Mouse (Mus musculus): Measurements from ENCODE around the gene Ppara. TPM values are rescaled to one million over a fixed set of nuclear protein-coding genes. Genes with fewer than 3 reads are reported as not detected.

Ppara gene
- polyA plus RNA-seq, 1 experiment from 2014 or later = 20.5 TPM

GRCm38 (mm10) chr15:85730027-85730426 lies 4.8 kb upstream of the Ppara start:
- 34% methylated on average over 2 of the region's 2 CpGs for WGBS
- no peak for ATAC-seq (replicated peaks; ENCODE audit: insufficient number of reproducible peaks, insufficient read depth, low FRiP score, low read depth)
- H3K36me3 ChIP-seq = no peaks in the 10 kb centered on the region
- H3K4me2 ChIP-seq = no peak overlapping the region
- peaks cover 14% of the 10 kb centered on the region for H3K4me1 ChIP-seq (replicated peaks)
- H3K27me3 ChIP-seq = peaks cover 37% of the 10 kb centered on the region
- no peaks in the 10 kb centered on the region for H3K9me3 ChIP-seq (replicated peaks)
- no peak overlapping the region for H3K9ac ChIP-seq
- no peak overlapping the region for H3K4me3 ChIP-seq
- no peak overlapping the region for H3K27ac ChIP-seq

- H3K4me3 ChIP-seq = no peak overlapping the region
- H3K9me3 ChIP-seq (replicated peaks) = no peaks in the 10 kb centered on the region
- H3K36me3 ChIP-seq = no peaks in the 10 kb centered on the region
- H3K4me1 ChIP-seq (replicated peaks) = peaks cover 20% of the 10 kb centered on the region
- no peak for ATAC-seq (replicated peaks; ENCODE audit: insufficient number of reproducible peaks, insufficient read depth, low FRiP score, low read depth)
- peaks cover 57% of the 10 kb centered on the region for H3K27me3 ChIP-seq
- H3K27ac ChIP-seq = no peak overlapping the region
- no peak overlapping the region for H3K9ac ChIP-seq
- H3K4me2 ChIP-seq = no peak overlapping the region
- WGBS = 82% methylated on average over 3 of the region's 3 CpGs
Measured at GRCm38 (mm10) chr15:85731885-85732603, 2.7 kb upstream of the Ppara start.

- peaks cover 20% of the 10 kb centered on the region for H3K4me1 ChIP-seq (replicated peaks)
- H3K27ac ChIP-seq = no peak overlapping the region
- no peak for ATAC-seq (replicated peaks; ENCODE audit: insufficient number of reproducible peaks, insufficient read depth, low FRiP score, low read depth)
- H3K4me2 ChIP-seq = no peak overlapping the region
- 65% methylated on average over 5 of the region's 5 CpGs for WGBS
- no peak overlapping the region for H3K9ac ChIP-seq
- H3K9me3 ChIP-seq (replicated peaks) = no peaks in the 10 kb centered on the region
- no peak overlapping the region for H3K4me3 ChIP-seq
- no peaks in the 10 kb centered on the region for H3K36me3 ChIP-seq
- peaks cover 60% of the 10 kb centered on the region for H3K27me3 ChIP-seq
Measured at GRCm38 (mm10) chr15:85732604-85732968, 2.2 kb upstream of the Ppara start.

- no peak overlapping the region for H3K4me3 ChIP-seq
- no peak overlapping the region for H3K4me2 ChIP-seq
- no peak overlapping the region for H3K9ac ChIP-seq
- peak overlapping the region; percentile 97; the same call in 1 of the 2 replicates for H3K27ac ChIP-seq
- no peaks in the 10 kb centered on the region for H3K36me3 ChIP-seq
- peaks cover 20% of the 10 kb centered on the region for H3K4me1 ChIP-seq (replicated peaks)
- no peak for ATAC-seq (replicated peaks; ENCODE audit: insufficient number of reproducible peaks, insufficient read depth, low FRiP score, low read depth)
- no peaks in the 10 kb centered on the region for H3K9me3 ChIP-seq (replicated peaks)
- peaks cover 60% of the 10 kb centered on the region for H3K27me3 ChIP-seq
- WGBS = 83% methylated on average over 2 of the region's 2 CpGs
Measured at GRCm38 (mm10) chr15:85733686-85734085, 1.1 kb upstream of the Ppara start.

GRCm38 (mm10) chr15:85734148-85734547 lies 635 bp upstream of the Ppara start:
- no peak for ATAC-seq (replicated peaks; ENCODE audit: insufficient number of reproducible peaks, insufficient read depth, low FRiP score, low read depth)
- H3K27ac ChIP-seq = peak overlapping the region; percentile 97
- peak overlapping the region; percentile 80 for H3K9ac ChIP-seq
- no peaks in the 10 kb centered on the region for H3K36me3 ChIP-seq
- no peaks in the 10 kb centered on the region for H3K9me3 ChIP-seq (replicated peaks)
- H3K4me1 ChIP-seq (replicated peaks) = peaks cover 20% of the 10 kb centered on the region
- peak overlapping the region; percentile 95 for H3K4me2 ChIP-seq
- peaks cover 57% of the 10 kb centered on the region for H3K27me3 ChIP-seq
- peak overlapping the region; percentile 73 for H3K4me3 ChIP-seq
- WGBS = 36% methylated on average over 8 of the region's 8 CpGs

- H3K9me3 ChIP-seq (replicated peaks) = no peaks in the 10 kb centered on the region
- peak overlapping the region; percentile 80 for H3K9ac ChIP-seq
- peak overlapping the region; percentile 95 for H3K4me2 ChIP-seq
- peak overlapping the region; percentile 97 for H3K27ac ChIP-seq
- ATAC-seq (replicated peaks; ENCODE audit: insufficient number of reproducible peaks, insufficient read depth, low FRiP score, low read depth) = peak; percentile 95
- WGBS = under 1% methylated on average over 76 of the region's 78 CpGs
- H3K27me3 ChIP-seq = peaks cover 57% of the 10 kb centered on the region
- H3K36me3 ChIP-seq = no peaks in the 10 kb centered on the region
- H3K4me3 ChIP-seq = peak overlapping the region; percentile 73
- H3K4me1 ChIP-seq (replicated peaks) = peaks cover 20% of the 10 kb centered on the region
Measured at GRCm38 (mm10) chr15:85735063-85735835, 466 bp downstream of the Ppara start.

- peaks cover 56% of the 10 kb centered on the region for H3K27me3 ChIP-seq
- peak overlapping the region; percentile 73 for H3K4me3 ChIP-seq
- peak overlapping the region; percentile 97 for H3K27ac ChIP-seq
Measured at GRCm38 (mm10) chr15:85735836-85736190, 1.0 kb downstream of the Ppara start.

GRCm38 (mm10) chr15:85736506-85736905 lies 1.7 kb downstream of the Ppara start:
- no peaks in the 10 kb centered on the region for H3K36me3 ChIP-seq
- peak overlapping the region; percentile 95 for H3K4me2 ChIP-seq
- peak overlapping the region; percentile 80; the same call in 1 of the 2 replicates for H3K9ac ChIP-seq
- peak overlapping the region; percentile 73 for H3K4me3 ChIP-seq
- WGBS = 45% methylated on average over 10 of the region's 10 CpGs
- no peak for ATAC-seq (replicated peaks; ENCODE audit: insufficient number of reproducible peaks, insufficient read depth, low FRiP score, low read depth)
- peaks cover 53% of the 10 kb centered on the region for H3K27me3 ChIP-seq
- peaks cover 20% of the 10 kb centered on the region for H3K4me1 ChIP-seq (replicated peaks)
- 0 out of 2 replicates have a peak overlapping the region, but pooled peaks have one; percentile 97 for H3K27ac ChIP-seq
- H3K9me3 ChIP-seq (replicated peaks) = no peaks in the 10 kb centered on the region

More at GRCm38 (mm10) chr15:85735836-85736190, 1.0 kb downstream of the Ppara start:
- Histone ChIP-seq H3K36me3 (no peaks in the 10 kb centered on the region), H3K9me3 (replicated peaks) (no peaks in the 10 kb centered on the region), H3K4me2 (peak overlapping the region; percentile 95), H3K9ac (peak overlapping the region; percentile 80), H3K4me1 (replicated peaks) (peaks cover 20% of the 10 kb centered on the region)
- under 1% methylated on average over 25 of the region's 25 CpGs for WGBS
- ATAC-seq (replicated peaks; ENCODE audit: insufficient number of reproducible peaks, insufficient read depth, low FRiP score, low read depth) = peak; percentile 11; the same call in 1 of the 2 replicates

GRCm38 (mm10) chr15:85738416-85738815 lies 3.6 kb downstream of the Ppara start:
- H3K9me3 ChIP-seq (replicated peaks) = no peaks in the 10 kb centered on the region
- no peak overlapping the region for H3K9ac ChIP-seq
- ATAC-seq (replicated peaks; ENCODE audit: insufficient number of reproducible peaks, insufficient read depth, low FRiP score, low read depth) = no peak
- no peak overlapping the region for H3K4me3 ChIP-seq
- H3K27ac ChIP-seq = no peak overlapping the region
- H3K36me3 ChIP-seq = no peaks in the 10 kb centered on the region
- H3K27me3 ChIP-seq = peaks cover 38% of the 10 kb centered on the region
- peaks cover 20% of the 10 kb centered on the region for H3K4me1 ChIP-seq (replicated peaks)
- H3K4me2 ChIP-seq = no peak overlapping the region
- WGBS = 84% methylated on average over 3 of the region's 3 CpGs

- Histone ChIP-seq H3K9ac (no peak overlapping the region), H3K36me3 (no peaks in the 10 kb centered on the region), H3K4me3 (no peak overlapping the region), H3K9me3 (replicated peaks) (no peaks in the 10 kb centered on the region), H3K27ac (no peak overlapping the region), H3K4me2 (no peak overlapping the region), H3K27me3 (peaks cover 33% of the 10 kb centered on the region), H3K4me1 (replicated peaks) (peaks cover 20% of the 10 kb centered on the region)
- 76% methylated on average over 5 of the region's 5 CpGs for WGBS
- ATAC-seq (replicated peaks; ENCODE audit: insufficient number of reproducible peaks, insufficient read depth, low FRiP score, low read depth) = no peak
Measured at GRCm38 (mm10) chr15:85738939-85739338, 4.2 kb downstream of the Ppara start.

- Histone ChIP-seq H3K36me3 (no peaks in the 10 kb centered on the region), H3K4me2 (no peak overlapping the region), H3K4me1 (replicated peaks) (no peaks in the 10 kb centered on the region), H3K9ac (no peak overlapping the region), H3K27me3 (no peaks in the 10 kb centered on the region), H3K27ac (no peak overlapping the region), H3K9me3 (replicated peaks) (no peaks in the 10 kb centered on the region), H3K4me3 (no peak overlapping the region)
- WGBS = 81% methylated on average over 9 of the region's 9 CpGs
- ATAC-seq (replicated peaks; ENCODE audit: insufficient number of reproducible peaks, insufficient read depth, low FRiP score, low read depth) = no peak
Measured at GRCm38 (mm10) chr15:85742608-85743007, 7.8 kb downstream of the Ppara start.
